Mouse (Mus musculus): ENCODE data around the gene Bmp5. TPM values are rescaled to one million over a fixed set of nuclear protein-coding genes. Genes with fewer than 3 reads are reported as not detected.

Bmp5 gene
- total and polyA plus RNA-seq, 3 experiments = not detected

DNA sequence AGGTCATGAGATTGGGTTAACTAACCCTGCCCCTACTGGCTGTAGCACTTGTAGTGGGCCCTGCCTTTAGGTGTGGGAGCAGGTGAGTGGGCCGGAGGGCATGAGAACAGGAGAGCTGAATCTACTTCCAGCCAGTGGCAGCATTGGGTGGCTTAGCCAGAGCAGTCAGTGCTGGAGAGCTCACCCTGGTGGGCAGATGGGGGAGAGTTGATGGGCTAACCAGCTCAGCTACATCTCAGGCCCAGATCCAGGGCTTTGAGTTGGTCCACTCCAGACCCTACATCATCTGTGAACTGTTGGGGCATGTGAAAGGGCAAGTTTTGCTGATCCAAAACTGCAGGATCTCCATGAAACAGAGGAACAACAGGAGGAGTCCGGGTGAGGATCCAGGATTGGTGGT, 8.4 kb downstream of the Bmp5 start:
- DNase-seq (ENCODE audit: low read depth, low spot score) = no peak
- H3K36me3 ChIP-seq (ENCODE audit: control insufficient read depth in 1 of 2, insufficient read depth in 2 of 2, low read length in 2 of 2) = no peaks in the 10 kb centered on the region
- H3K9me3 ChIP-seq (replicated peaks; ENCODE audit: insufficient read depth, low read length) = no peaks in the 10 kb centered on the region
- peaks cover 0 to 2% of the 10 kb centered on the region in 2 experiments; a peak in 1 of 4 replicates for H3K27me3 ChIP-seq (ENCODE audit: control insufficient read depth in 1 of 2, insufficient read depth in 2 of 2, low read length in 2 of 2)
- no peak overlapping the region for H3K4me3 ChIP-seq (ENCODE audit: control insufficient read depth in 1 of 2, insufficient read depth in 1 of 2, low read depth in 2 of 2, low read length in 2 of 2)
- H3K79me2 ChIP-seq (ENCODE audit: control insufficient read depth, insufficient read depth, low read length, poor library complexity) = no peaks in the 10 kb centered on the region
- H3K27ac ChIP-seq (ENCODE audit: control insufficient read depth, low read depth, low read length) = no peak overlapping the region
- no peak for TF ChIP-seq TCF12 (IDR thresholded peaks at IDR 0.05; ENCODE audit: low read depth, low read length)
- TF ChIP-seq MYC (IDR thresholded peaks at IDR 0.05; ENCODE audit: low read depth, low read length) = no peak
- no peak for TF ChIP-seq JUND (IDR thresholded peaks at IDR 0.05; ENCODE audit: low read depth, low read length)
- H3K9ac ChIP-seq (ENCODE audit: control insufficient read depth, low read depth, low read length, poor library complexity, severe bottlenecking) = no peak overlapping the region
- H3K4me1 ChIP-seq (ENCODE audit: control insufficient read depth in 1 of 2, insufficient read depth in 2 of 2, low read length in 2 of 2) = no peaks in the 10 kb centered on the region

DNA sequence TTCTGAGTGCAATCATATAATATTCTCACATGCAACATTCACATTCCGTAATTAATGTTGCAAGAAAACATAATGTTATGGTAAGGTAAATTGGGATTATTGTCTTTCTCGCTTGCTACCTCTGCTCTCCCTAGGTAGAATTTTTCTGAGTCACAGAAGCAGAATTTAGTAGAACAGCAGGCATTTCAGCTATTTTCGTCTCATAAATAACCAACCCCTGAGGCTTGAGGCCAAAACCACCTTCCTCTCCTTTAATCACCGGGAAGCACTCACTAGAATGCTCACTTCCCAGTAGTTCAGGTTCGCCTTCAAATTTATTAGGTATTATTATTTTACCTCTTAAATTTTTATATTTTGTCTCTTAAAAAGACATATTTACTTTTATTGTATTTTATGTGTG, 10.8 kb downstream of the Bmp5 start:
- Histone ChIP-seq H3K9ac (ENCODE audit: control insufficient read depth, low read depth, low read length, poor library complexity, severe bottlenecking) (no peak overlapping the region), H3K27me3 (ENCODE audit: control insufficient read depth in 1 of 2, insufficient read depth in 2 of 2, low read length in 2 of 2) (peaks cover 0 to 2% of the 10 kb centered on the region in 2 experiments; a peak in 1 of 4 replicates), H3K4me1 (ENCODE audit: control insufficient read depth in 1 of 2, insufficient read depth in 2 of 2, low read length in 2 of 2) (no peaks in the 10 kb centered on the region), H3K36me3 (ENCODE audit: control insufficient read depth in 1 of 2, insufficient read depth in 2 of 2, low read length in 2 of 2) (no peaks in the 10 kb centered on the region), H3K27ac (ENCODE audit: control insufficient read depth, low read depth, low read length) (no peak overlapping the region), H3K4me3 (ENCODE audit: control insufficient read depth in 1 of 2, insufficient read depth in 1 of 2, low read depth in 2 of 2, low read length in 2 of 2) (no peak overlapping the region), H3K79me2 (ENCODE audit: control insufficient read depth, insufficient read depth, low read length, poor library complexity) (no peaks in the 10 kb centered on the region), H3K9me3 (replicated peaks; ENCODE audit: insufficient read depth, low read length) (no peaks in the 10 kb centered on the region)
- DNase-seq (ENCODE audit: low read depth, low spot score) = no peak
- no peak for TF ChIP-seq POLR2AphosphoS5 (IDR thresholded peaks at IDR 0.05; ENCODE audit: borderline replicate concordance, low read depth, low read length)
- TF ChIP-seq EP300 (IDR thresholded peaks at IDR 0.05; ENCODE audit: low read depth in 1 of 2, low read length in 2 of 2) = no peak
- no peak for TF ChIP-seq MAZ (IDR thresholded peaks at IDR 0.05; ENCODE audit: low read depth, low read length)
- no peak for TF ChIP-seq CTCF (IDR thresholded peaks at IDR 0.05 in 2 of 3, conservative IDR thresholded peaks at IDR 0.05 in 1 of 3; ENCODE audit: control insufficient read depth in 1 of 3, insufficient read depth in 1 of 3, low read depth in 2 of 3, low read length in 3 of 3, poor library complexity in 1 of 3, severe bottlenecking in 1 of 3)
- no peak for TF ChIP-seq POLR2AphosphoS2 (IDR thresholded peaks at IDR 0.05; ENCODE audit: low read length)
- TF ChIP-seq CHD1 (IDR thresholded peaks at IDR 0.05; ENCODE audit: low read depth, low read length) = no peak
- TF ChIP-seq MYC (IDR thresholded peaks at IDR 0.05; ENCODE audit: low read depth, low read length) = no peak
- TF ChIP-seq CHD2 (IDR thresholded peaks at IDR 0.05; ENCODE audit: low read length) = no peak
- TF ChIP-seq MAX (IDR thresholded peaks at IDR 0.05; ENCODE audit: low read length) = no peak

DNA sequence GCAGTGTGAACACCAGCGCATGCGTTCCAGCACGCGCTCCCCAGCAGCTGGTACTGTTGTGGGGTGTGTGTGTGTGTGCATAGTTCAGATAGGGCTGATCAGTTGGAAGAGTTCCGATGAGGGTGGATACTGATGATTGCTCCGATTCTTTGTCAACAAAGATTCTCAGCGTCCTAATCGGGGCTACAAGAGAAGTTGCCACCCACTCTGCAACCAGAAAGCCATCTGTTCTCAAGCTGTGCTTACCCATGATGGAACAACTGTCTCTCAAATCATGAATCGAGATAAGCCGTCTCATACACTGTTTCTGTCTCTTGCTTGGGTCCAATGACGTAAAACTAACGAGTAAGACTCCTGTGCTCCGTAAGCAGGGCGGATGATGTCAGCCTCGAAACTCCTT, 12.0 kb downstream of the Bmp5 start:
- H3K4me3 ChIP-seq (ENCODE audit: control insufficient read depth in 1 of 2, insufficient read depth in 1 of 2, low read depth in 2 of 2, low read length in 2 of 2) = no peak overlapping the region
- no peak for TF ChIP-seq ZKSCAN1 (IDR thresholded peaks at IDR 0.05; ENCODE audit: low read depth, low read length)
- TF ChIP-seq ELF1 (IDR thresholded peaks at IDR 0.05; ENCODE audit: low read depth, low read length) = no peak
- TF ChIP-seq MEF2A (IDR thresholded peaks at IDR 0.05; ENCODE audit: extremely low read depth, insufficient replicate concordance, low read depth, low read length, poor library complexity, severe bottlenecking) = no peak
- TF ChIP-seq SMC3 (IDR thresholded peaks at IDR 0.05; ENCODE audit: low read depth, low read length) = no peak
- no peak for TF ChIP-seq CHD2 (IDR thresholded peaks at IDR 0.05; ENCODE audit: low read length)
- H3K9ac ChIP-seq (ENCODE audit: control insufficient read depth, low read depth, low read length, poor library complexity, severe bottlenecking) = no peak overlapping the region
- peaks cover 0 to 2% of the 10 kb centered on the region in 2 experiments; a peak in 1 of 4 replicates for H3K27me3 ChIP-seq (ENCODE audit: control insufficient read depth in 1 of 2, insufficient read depth in 2 of 2, low read length in 2 of 2)
- no peak overlapping the region for H3K27ac ChIP-seq (ENCODE audit: control insufficient read depth, low read depth, low read length)
- no peaks in the 10 kb centered on the region for H3K79me2 ChIP-seq (ENCODE audit: control insufficient read depth, insufficient read depth, low read length, poor library complexity)
- no peaks in the 10 kb centered on the region for H3K9me3 ChIP-seq (replicated peaks; ENCODE audit: insufficient read depth, low read length)
- H3K36me3 ChIP-seq (ENCODE audit: control insufficient read depth in 1 of 2, insufficient read depth in 2 of 2, low read length in 2 of 2) = no peaks in the 10 kb centered on the region
- no peak for DNase-seq (ENCODE audit: low read depth, low spot score)
- H3K4me1 ChIP-seq (ENCODE audit: control insufficient read depth in 1 of 2, insufficient read depth in 2 of 2, low read length in 2 of 2) = no peaks in the 10 kb centered on the region

All from MEL (cell line).